10 mouse cellular contexts compared by ENCODE assay signal in the genomic region with DNA sequence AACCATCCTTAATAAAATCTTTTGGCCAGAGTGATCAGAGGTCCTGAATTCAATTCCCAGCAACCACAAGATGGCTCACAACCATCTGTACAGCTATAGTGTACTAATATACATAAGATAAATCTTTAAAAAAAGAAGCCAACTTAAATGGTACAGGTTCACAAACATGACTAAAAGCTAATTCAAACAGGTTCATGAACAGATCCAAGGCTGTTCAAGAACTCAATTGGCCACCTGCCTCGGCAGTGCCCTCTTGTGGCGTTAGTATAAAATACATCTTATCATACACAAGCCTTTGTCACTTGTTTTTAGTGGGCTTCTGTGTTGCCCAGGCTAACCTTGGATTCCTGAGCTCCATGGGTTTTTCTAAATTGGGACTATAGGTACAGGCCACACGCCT. TPM values are rescaled to one million over a fixed set of nuclear protein-coding genes. Genes with fewer than 3 reads are reported as not detected.
A peak's percentile ranks its signal among the peaks of the same experiment; 100 is the strongest.
DNase-seq lines count a peak whose midpoint lies in the region; ATAC-seq and TF ChIP-seq lines count a peak whose summit lies in the region.
"Had no signal": no experiment of that assay in that cellular context is flagged by ENCODE, and none has a peak within 500 bp of the region (broad histone marks: within the 10 kb centered on the region; RNA-seq: fewer than 3 reads in every experiment).

No protein-coding gene starts in this region.

- intact Hi-C loops in heart, postnatal 14 days (cut with DNase I), result loop anchor here (5.0 kb wide), 1 partner anchor 74 kb away; a partner anchor contains a TSS

- H3K27ac ChIP-seq in forebrain, embryonic 10.5 days, result no peak overlapping the region
- no peak overlapping the region for H3K27ac ChIP-seq in forebrain, embryonic 15.5 days (replicated peaks)
- no peak overlapping the region for H3K27ac ChIP-seq in stomach, postnatal 0 days (replicated peaks)
- H3K27ac ChIP-seq: hindbrain, embryonic 15.5 days had no signal

- peak; percentile 86 for TF ChIP-seq CTCF in stomach, postnatal 0 days (IDR thresholded peaks at IDR 0.05; ENCODE audit: low read depth)

- no peaks in the 10 kb centered on the region for H3K27me3 ChIP-seq in forebrain, embryonic 10.5 days (ENCODE audit: poor library complexity, severe bottlenecking)
- no peaks in the 10 kb centered on the region for H3K27me3 ChIP-seq in forebrain, embryonic 15.5 days
- H3K27me3 ChIP-seq in stomach, postnatal 0 days (ENCODE audit: control insufficient read depth, insufficient read depth, low read length), result no peaks in the 10 kb centered on the region
- H3K27me3 ChIP-seq: hindbrain, embryonic 15.5 days had no signal

- DNase-seq in forebrain, embryonic 10.5 days (ENCODE audit: extremely low spot score, low spot score), result peak; percentile 62
- peak; percentile 51 to 59 for DNase-seq in monocyte, adult 2 months (ENCODE audit: low read depth in 1 of 2, low spot score in 2 of 2)
- DNase-seq in c-Kit-positive CD71-positive TER-119-negative erythroid progenitor cells, embryonic 14.5 days (ENCODE audit: low read depth), result peak; percentile 92
- peak; percentile 56 to 74 for DNase-seq in heart, postnatal 14 days
- DNase-seq in lung, postnatal 10 days, result peak; percentile 77
- DNase-seq in stomach, postnatal 0 days (ENCODE audit: low spot score), result peak; percentile 69

- TF ChIP-seq EP300 in stomach, postnatal 0 days (optimal IDR thresholded peaks at IDR 0.05), result no peak

- H3K36me3 ChIP-seq in forebrain, embryonic 10.5 days (replicated peaks), result peaks cover 28% of the 10 kb centered on the region
- peaks cover 18% of the 10 kb centered on the region for H3K36me3 ChIP-seq in forebrain, embryonic 15.5 days
- H3K36me3 ChIP-seq in stomach, postnatal 0 days (ENCODE audit: control insufficient read depth, insufficient read depth, low read length), result peaks cover 13% of the 10 kb centered on the region

- no peaks in the 10 kb centered on the region for H3K9me3 ChIP-seq in forebrain, embryonic 10.5 days
- H3K9me3 ChIP-seq in forebrain, embryonic 15.5 days, result no peaks in the 10 kb centered on the region
- no peaks in the 10 kb centered on the region for H3K9me3 ChIP-seq in stomach, postnatal 0 days (ENCODE audit: control insufficient read depth, low read length)
- H3K9me3 ChIP-seq: hindbrain, embryonic 15.5 days had no signal

- no peak overlapping the region for H3K9ac ChIP-seq in forebrain, embryonic 15.5 days (replicated peaks)
- no peak overlapping the region for H3K9ac ChIP-seq in stomach, postnatal 0 days (ENCODE audit: low read length)
- H3K9ac ChIP-seq: hindbrain, embryonic 15.5 days had no signal

- no peak for ATAC-seq in forebrain, embryonic 15.5 days (replicated peaks)
- no peak for ATAC-seq in monocyte, adult 5-6 weeks (replicated peaks; ENCODE audit: insufficient number of reproducible peaks, low FRiP score, low TSS enrichment, poor library complexity, severe bottlenecking)
- no peak for ATAC-seq in stomach, postnatal 0 days (ENCODE audit: low FRiP score, low TSS enrichment)

- no peak overlapping the region for H3K4me2 ChIP-seq in forebrain, embryonic 15.5 days (replicated peaks)
- no peak overlapping the region for H3K4me2 ChIP-seq in stomach, postnatal 0 days (replicated peaks; ENCODE audit: low read depth)
- H3K4me2 ChIP-seq: hindbrain, embryonic 15.5 days had no signal

- 16% methylated on average over 3 of the region's 3 CpGs for WGBS in forebrain, embryonic 10.5 days
- 28% methylated on average over 3 of the region's 3 CpGs for WGBS in forebrain, embryonic 15.5 days
- WGBS in stomach, postnatal 0 days, result 25% methylated on average over 3 of the region's 3 CpGs

- H3K4me3 ChIP-seq in forebrain, embryonic 10.5 days, result no peak overlapping the region
- H3K4me3 ChIP-seq in forebrain, embryonic 15.5 days, result no peak overlapping the region
- no peak overlapping the region for H3K4me3 ChIP-seq in stomach, postnatal 0 days (ENCODE audit: low read depth, low read length)
- H3K4me3 ChIP-seq: hindbrain, embryonic 15.5 days had no signal

- peaks cover 11% of the 10 kb centered on the region for H3K4me1 ChIP-seq in forebrain, embryonic 10.5 days
- peaks cover 17% of the 10 kb centered on the region for H3K4me1 ChIP-seq in forebrain, embryonic 15.5 days
- no peaks in the 10 kb centered on the region for H3K4me1 ChIP-seq in stomach, postnatal 0 days (replicated peaks; ENCODE audit: control insufficient read depth, insufficient read depth)

RNA-seq across cellular contexts. Expression of a gene that starts 3.9 kb away (rescaled TPM):
- polyA plus RNA-seq in forebrain, embryonic 10.5 days (2016; fragmentation: Nextera tagmentation; extraction: Ambion mirVana), result 1,690 and 1,733 TPM in 2 replicates
- polyA plus RNA-seq in forebrain, embryonic 15.5 days (2015; fragmentation: Nextera tagmentation; extraction: Ambion mirVana), result 1,252 and 1,271 TPM in 2 replicates
- 374 to 712 TPM (median 492 TPM) in 3 replicates for total RNA-seq in monocyte, adult 5-6 weeks (2017)
- 1,000 to 10,000 TPM; 1,264 to 1,321 TPM for total RNA-seq in heart, postnatal 14 days (2021)
- 1,487 and 1,495 TPM in 2 replicates for polyA plus RNA-seq in stomach, postnatal 0 days (2015; fragmentation: Nextera tagmentation; extraction: Ambion mirVana)

RNA-seq across cellular contexts. Expression of a gene that starts 10.6 kb away (rescaled TPM):
- polyA plus RNA-seq in forebrain, embryonic 10.5 days (2016; fragmentation: Nextera tagmentation; extraction: Ambion mirVana), result not detected in 2 replicates
- polyA plus RNA-seq in forebrain, embryonic 15.5 days (2015; fragmentation: Nextera tagmentation; extraction: Ambion mirVana), result 0.57 and 0.78 TPM in 2 replicates
- not detected in 3 replicates for total RNA-seq in monocyte, adult 5-6 weeks (2017)
- total RNA-seq in heart, postnatal 14 days (2021), result not detected
- polyA plus RNA-seq in stomach, postnatal 0 days (2015; fragmentation: Nextera tagmentation; extraction: Ambion mirVana), result 52.0 and 84.7 TPM in 2 replicates
- polyA plus RNA-seq: neural tube, embryonic 14.5 days had no signal

RNA-seq across cellular contexts. Expression of a gene that starts 32.4 kb away (rescaled TPM):
- polyA plus RNA-seq in forebrain, embryonic 10.5 days (2016; fragmentation: Nextera tagmentation; extraction: Ambion mirVana), result 46.7 and 47.5 TPM in 2 replicates
- polyA plus RNA-seq in forebrain, embryonic 15.5 days (2015; fragmentation: Nextera tagmentation; extraction: Ambion mirVana), result 94.7 and 128 TPM in 2 replicates
- total RNA-seq in monocyte, adult 5-6 weeks (2017), result 1.3 to 2.7 TPM in 2 of 3 replicates, not detected in the other
- total RNA-seq in heart, postnatal 14 days (2021), result 1 to 10 TPM; 1.2 to 1.8 TPM
- polyA plus RNA-seq in stomach, postnatal 0 days (2015; fragmentation: Nextera tagmentation; extraction: Ambion mirVana), result 7.9 and 10.1 TPM in 2 replicates

RNA-seq across cellular contexts. Expression of a gene that starts 53.9 kb away (rescaled TPM):
- polyA plus RNA-seq in forebrain, embryonic 10.5 days (2016; fragmentation: Nextera tagmentation; extraction: Ambion mirVana), result not detected in 2 replicates
- not detected in 2 replicates for polyA plus RNA-seq in forebrain, embryonic 15.5 days (2015; fragmentation: Nextera tagmentation; extraction: Ambion mirVana)
- total RNA-seq in monocyte, adult 5-6 weeks (2017), result not detected in 3 replicates
- total RNA-seq in heart, postnatal 14 days (2021), result not detected
- polyA plus RNA-seq in stomach, postnatal 0 days (2015; fragmentation: Nextera tagmentation; extraction: Ambion mirVana), result 0.10 and 0.12 TPM in 2 replicates
- polyA plus RNA-seq: hindbrain, embryonic 15.5 days; neural tube, embryonic 14.5 days had no signal

Comparison
In these comparisons a context has a peak if more than half of its experiments do, and no peak if none do; other contexts are left out.
1. RNA of a gene that starts 10.6 kb away (polyA plus RNA-seq): 52.0 to 84.7 TPM in stomach, postnatal 0 days; 0.57 to 0.78 TPM in forebrain, embryonic 15.5 days and not detected in forebrain, embryonic 10.5 days; every median in the first group is over 10 times any median in the second.
2. Peak in every context shown above with its lines, with median percentiles within 50 percentile points of each other: DNase-seq.